Mouse (Mus musculus): Measurements from ENCODE around the gene Keap1. TPM values are rescaled to one million over a fixed set of nuclear protein-coding genes. Genes with fewer than 3 reads are reported as not detected.

Keap1 gene
- polyA plus RNA-seq, 1 experiment from 2014 or later: 23.2 TPM

- no peak for ATAC-seq (replicated peaks; ENCODE audit: insufficient number of reproducible peaks, low FRiP score, low TSS enrichment, low read depth)
These were observed 3.8 kb downstream of the Keap1 start for GRCm38 (mm10) chr9:21235341-21235740.

GRCm38 (mm10) chr9:21233805-21234204 lies 5.4 kb downstream of the Keap1 start:
- WGBS: 76% methylated on average over 28 of the region's 28 CpGs

More at GRCm38 (mm10) chr9:21235341-21235740, 3.8 kb downstream of the Keap1 start:
- WGBS: 91% methylated on average over 4 of the region's 4 CpGs
- Histone ChIP-seq H3K9me3 (replicated peaks; ENCODE audit: control insufficient read depth, low read length) (no peaks in the 10 kb centered on the region), H3K27ac (replicated peaks; ENCODE audit: low read depth, low read length) (no peak overlapping the region), H3K36me3 (replicated peaks; ENCODE audit: control insufficient read depth, insufficient read depth, low read depth, low read length) (peaks cover 2% of the 10 kb centered on the region; the same call in 1 of the 2 replicates), H3K9ac (replicated peaks; ENCODE audit: low read length) (no peak overlapping the region), H3K4me1 (ENCODE audit: control insufficient read depth, insufficient read depth, low read length) (peaks cover 7% of the 10 kb centered on the region; the same call in 1 of the 2 replicates), H3K4me2 (ENCODE audit: low read depth, low read length) (no peak overlapping the region), H3K27me3 (ENCODE audit: control insufficient read depth, insufficient read depth, low read length) (no peaks in the 10 kb centered on the region), H3K4me3 (ENCODE audit: low read depth, low read length) (no peak overlapping the region)
- no peak for DNase-seq (ENCODE audit: low spot score)

GRCm38 (mm10) chr9:21233366-21233765 lies 5.8 kb downstream of the Keap1 start:
- H3K4me1 ChIP-seq (ENCODE audit: control insufficient read depth, insufficient read depth, low read length): peaks cover 7% of the 10 kb centered on the region; the same call in 1 of the 2 replicates
- WGBS: 86% methylated on average over 29 of the region's 29 CpGs
- no peak overlapping the region for H3K9ac ChIP-seq (replicated peaks; ENCODE audit: low read length)
- DNase-seq (ENCODE audit: low spot score) (no peak), ATAC-seq (replicated peaks; ENCODE audit: insufficient number of reproducible peaks, low FRiP score, low TSS enrichment, low read depth) (no peak)
- H3K27ac ChIP-seq (replicated peaks; ENCODE audit: low read depth, low read length): no peak overlapping the region
- no peak overlapping the region for H3K4me3 ChIP-seq (ENCODE audit: low read depth, low read length)
- no peak overlapping the region for H3K4me2 ChIP-seq (ENCODE audit: low read depth, low read length)
- H3K36me3 ChIP-seq (replicated peaks; ENCODE audit: control insufficient read depth, insufficient read depth, low read depth, low read length): peaks cover 6% of the 10 kb centered on the region
- H3K9me3 ChIP-seq (replicated peaks; ENCODE audit: control insufficient read depth, low read length): no peaks in the 10 kb centered on the region
- H3K27me3 ChIP-seq (ENCODE audit: control insufficient read depth, insufficient read depth, low read length): no peaks in the 10 kb centered on the region

More at GRCm38 (mm10) chr9:21233805-21234204, 5.4 kb downstream of the Keap1 start:
- H3K27me3 ChIP-seq (ENCODE audit: control insufficient read depth, insufficient read depth, low read length): no peaks in the 10 kb centered on the region
- H3K27ac ChIP-seq (replicated peaks; ENCODE audit: low read depth, low read length): no peak overlapping the region
- H3K9me3 ChIP-seq (replicated peaks; ENCODE audit: control insufficient read depth, low read length): no peaks in the 10 kb centered on the region
- ATAC-seq (replicated peaks; ENCODE audit: insufficient number of reproducible peaks, low FRiP score, low TSS enrichment, low read depth) (no peak), DNase-seq (ENCODE audit: low spot score) (no peak)
- H3K4me2 ChIP-seq (ENCODE audit: low read depth, low read length): no peak overlapping the region
- H3K4me1 ChIP-seq (ENCODE audit: control insufficient read depth, insufficient read depth, low read length): peaks cover 7% of the 10 kb centered on the region; the same call in 1 of the 2 replicates
- H3K36me3 ChIP-seq (replicated peaks; ENCODE audit: control insufficient read depth, insufficient read depth, low read depth, low read length): peaks cover 6% of the 10 kb centered on the region
- H3K4me3 ChIP-seq (ENCODE audit: low read depth, low read length): no peak overlapping the region
- no peak overlapping the region for H3K9ac ChIP-seq (replicated peaks; ENCODE audit: low read length)

GRCm38 (mm10) chr9:21232867-21233266 lies 6.3 kb downstream of the Keap1 start:
- H3K9ac ChIP-seq (replicated peaks; ENCODE audit: low read length): no peak overlapping the region
- H3K4me1 ChIP-seq (ENCODE audit: control insufficient read depth, insufficient read depth, low read length): peaks cover 7% of the 10 kb centered on the region; the same call in 1 of the 2 replicates
- no peak overlapping the region for H3K4me3 ChIP-seq (ENCODE audit: low read depth, low read length)
- no peaks in the 10 kb centered on the region for H3K27me3 ChIP-seq (ENCODE audit: control insufficient read depth, insufficient read depth, low read length)
- ATAC-seq (replicated peaks; ENCODE audit: insufficient number of reproducible peaks, low FRiP score, low TSS enrichment, low read depth): no peak
- WGBS: 90% methylated on average over 5 of the region's 5 CpGs
- H3K4me2 ChIP-seq (ENCODE audit: low read depth, low read length): no peak overlapping the region
- no peaks in the 10 kb centered on the region for H3K9me3 ChIP-seq (replicated peaks; ENCODE audit: control insufficient read depth, low read length)
- peaks cover 6% of the 10 kb centered on the region for H3K36me3 ChIP-seq (replicated peaks; ENCODE audit: control insufficient read depth, insufficient read depth, low read depth, low read length)
- DNase-seq (ENCODE audit: low spot score): no peak
- H3K27ac ChIP-seq (replicated peaks; ENCODE audit: low read depth, low read length): no peak overlapping the region

- Histone ChIP-seq H3K9me3 (replicated peaks; ENCODE audit: control insufficient read depth, low read length) (no peaks in the 10 kb centered on the region), H3K4me2 (ENCODE audit: low read depth, low read length) (no peak overlapping the region), H3K27me3 (ENCODE audit: control insufficient read depth, insufficient read depth, low read length) (no peaks in the 10 kb centered on the region), H3K36me3 (replicated peaks; ENCODE audit: control insufficient read depth, insufficient read depth, low read depth, low read length) (peaks cover 4% of the 10 kb centered on the region), H3K27ac (replicated peaks; ENCODE audit: low read depth, low read length) (no peak overlapping the region), H3K9ac (replicated peaks; ENCODE audit: low read length) (no peak overlapping the region), H3K4me1 (ENCODE audit: control insufficient read depth, insufficient read depth, low read length) (no peaks in the 10 kb centered on the region), H3K4me3 (ENCODE audit: low read depth, low read length) (no peak overlapping the region)
- 47% methylated on average over 23 of the region's 23 CpGs for WGBS
- no peak for ATAC-seq (replicated peaks; ENCODE audit: insufficient number of reproducible peaks, low FRiP score, low TSS enrichment, low read depth)
- DNase-seq (ENCODE audit: low spot score): no peak
These were observed 7.6 kb downstream of the Keap1 start for GRCm38 (mm10) chr9:21231551-21231950.

- peak; percentile 69 for DNase-seq (ENCODE audit: low spot score)
- Histone ChIP-seq H3K27ac (replicated peaks; ENCODE audit: low read depth, low read length) (no peak overlapping the region), H3K27me3 (ENCODE audit: control insufficient read depth, insufficient read depth, low read length) (no peaks in the 10 kb centered on the region), H3K9me3 (replicated peaks; ENCODE audit: control insufficient read depth, low read length) (no peaks in the 10 kb centered on the region), H3K4me3 (ENCODE audit: low read depth, low read length) (0 out of 2 replicates have a peak overlapping the region, but pooled peaks have one; percentile 1), H3K9ac (replicated peaks; ENCODE audit: low read length) (peak overlapping the region; percentile 39), H3K36me3 (replicated peaks; ENCODE audit: control insufficient read depth, insufficient read depth, low read depth, low read length) (peaks cover 4% of the 10 kb centered on the region), H3K4me2 (ENCODE audit: low read depth, low read length) (peak overlapping the region; percentile 22), H3K4me1 (ENCODE audit: control insufficient read depth, insufficient read depth, low read length) (no peaks in the 10 kb centered on the region)
- 0 out of 2 replicates have a peak, but pooled peaks have one; percentile 35 for ATAC-seq (replicated peaks; ENCODE audit: insufficient number of reproducible peaks, low FRiP score, low TSS enrichment, low read depth)
- 11% methylated on average over 16 of the region's 16 CpGs for WGBS
These were observed 11.8 kb downstream of the Keap1 start for GRCm38 (mm10) chr9:21227342-21227741.

GRCm38 (mm10) chr9:21225415-21225758 lies 13.8 kb downstream of the Keap1 start:
- H3K4me2 ChIP-seq (ENCODE audit: low read depth, low read length): no peak overlapping the region; the same call in 1 of the 2 replicates
- ATAC-seq (replicated peaks; ENCODE audit: insufficient number of reproducible peaks, low FRiP score, low TSS enrichment, low read depth) (no peak), DNase-seq (ENCODE audit: low spot score) (no peak)
- WGBS: 21% methylated on average over 7 of the region's 7 CpGs
- peaks cover 4% of the 10 kb centered on the region for H3K36me3 ChIP-seq (replicated peaks; ENCODE audit: control insufficient read depth, insufficient read depth, low read depth, low read length)
- H3K9ac ChIP-seq (replicated peaks; ENCODE audit: low read length): no peak overlapping the region
- H3K9me3 ChIP-seq (replicated peaks; ENCODE audit: control insufficient read depth, low read length): no peaks in the 10 kb centered on the region
- no peaks in the 10 kb centered on the region for H3K4me1 ChIP-seq (ENCODE audit: control insufficient read depth, insufficient read depth, low read length)
- H3K27ac ChIP-seq (replicated peaks; ENCODE audit: low read depth, low read length): no peak overlapping the region
- H3K27me3 ChIP-seq (ENCODE audit: control insufficient read depth, insufficient read depth, low read length): no peaks in the 10 kb centered on the region
- no peak overlapping the region for H3K4me3 ChIP-seq (ENCODE audit: low read depth, low read length)

- no peak overlapping the region for H3K4me3 ChIP-seq (ENCODE audit: low read depth, low read length)
- ATAC-seq (replicated peaks; ENCODE audit: insufficient number of reproducible peaks, low FRiP score, low TSS enrichment, low read depth) (no peak), DNase-seq (ENCODE audit: low spot score) (no peak)
- H3K9ac ChIP-seq (replicated peaks; ENCODE audit: low read length): no peak overlapping the region
- peaks cover 4% of the 10 kb centered on the region for H3K36me3 ChIP-seq (replicated peaks; ENCODE audit: control insufficient read depth, insufficient read depth, low read depth, low read length)
- 21% methylated on average over 26 of the region's 26 CpGs for WGBS
- H3K4me2 ChIP-seq (ENCODE audit: low read depth, low read length): peak overlapping the region; percentile 0; the same call in 1 of the 2 replicates
- H3K27me3 ChIP-seq (ENCODE audit: control insufficient read depth, insufficient read depth, low read length): no peaks in the 10 kb centered on the region
- no peaks in the 10 kb centered on the region for H3K4me1 ChIP-seq (ENCODE audit: control insufficient read depth, insufficient read depth, low read length)
- H3K9me3 ChIP-seq (replicated peaks; ENCODE audit: control insufficient read depth, low read length): no peaks in the 10 kb centered on the region
- H3K27ac ChIP-seq (replicated peaks; ENCODE audit: low read depth, low read length): no peak overlapping the region
These were observed 14.4 kb downstream of the Keap1 start for GRCm38 (mm10) chr9:21224576-21225414.
